Mouse (Mus musculus) liver, postnatal 0 days (tissue): ENCODE data around the gene H2al3.

Experiments
- CTCF ChIP-seq: sonication (generic); IDR thresholded peaks from 2 replicates; pipeline ENCODE4 v1.5.1; 2016; ENCODE audit warnings: antibody characterized with exemption, low read depth
- EP300 ChIP-seq: IDR thresholded peaks from 2 replicates; pipeline ENCODE4 v1.6.1; 2016; ENCODE audit warnings: antibody characterized with exemption, low read depth, mild to moderate bottlenecking

GRCm38 (mm10) chrX:9810101-9810500 lies 39.4 kb upstream of the H2al3 start:
- TF ChIP-seq CTCF (no peak), EP300 (no peak)
